Mouse (Mus musculus) hematopoietic stem cell, adult 5-6 weeks (primary cell): Measurements from ENCODE around the gene Mylk. TPM values are rescaled to one million over a fixed set of nuclear protein-coding genes. Genes with fewer than 3 reads are reported as not detected.

Experiments used
- ATAC-seq, 2 experiments: fragments of 125-278 bp in 1 of 2; replicated peaks in 1 of 2; 2 replicates each; pipeline ENCODE4 v1.8.0; 2016 to 2017; ENCODE audit warnings: inconsistent platforms in 2 of 2, mild to moderate bottlenecking in 2 of 2, moderate number of reproducible peaks in 2 of 2, low read depth in 1 of 2, moderate TSS enrichment in 1 of 2; ENCODE audit not compliant: low FRiP score in 2 of 2, poor library complexity in 2 of 2, severe bottlenecking in 2 of 2, insufficient read depth in 1 of 2, low TSS enrichment in 1 of 2
- total RNA-seq: library from RNA; stranded (forward); fragments of 172-1452, 232-1000 nt; gene quantifications from 2 replicates; pipeline ENCODE4 v1.2.3, GENCODE M21; 2017

Mylk gene
- total RNA-seq, 1 experiment from 2014 or later, result 22.6 TPM

GRCm38 (mm10) chr16:34978018-34978417, 233.0 kb downstream of the Mylk start:
- no peak for ATAC-seq

GRCm38 (mm10) chr16:34981009-34981408, 236.0 kb downstream of the Mylk start:
- ATAC-seq, result no peak

- no peak for ATAC-seq
Observed at GRCm38 (mm10) chr16:34984203-34985030, 239.4 kb downstream of the Mylk start.

- ATAC-seq, result no peak
Observed at GRCm38 (mm10) chr16:34985031-34985346, 240.0 kb downstream of the Mylk start.

- no peak for ATAC-seq
Observed at GRCm38 (mm10) chr16:34986211-34986825, 241.3 kb downstream of the Mylk start.

GRCm38 (mm10) chr16:34991365-34991764, 246.4 kb downstream of the Mylk start:
- no peak for ATAC-seq

GRCm38 (mm10) chr16:34992854-34993253, 247.8 kb downstream of the Mylk start:
- ATAC-seq, result no peak

- ATAC-seq, result no peak
Observed at GRCm38 (mm10) chr16:34993694-34994330, 248.8 kb downstream of the Mylk start.

GRCm38 (mm10) chr16:34994641-34995141, 249.7 kb downstream of the Mylk start:
- ATAC-seq, result no peak

GRCm38 (mm10) chr16:34996133-34996532, 251.1 kb downstream of the Mylk start:
- ATAC-seq, result peak in 1 of 2 experiments; percentile 45; a peak in 1 of 4 replicates

- ATAC-seq, result no peak
Observed at GRCm38 (mm10) chr16:34997052-34997451, 252.0 kb downstream of the Mylk start.

- ATAC-seq, result no peak
Observed at GRCm38 (mm10) chr16:34997576-34997975, 252.6 kb downstream of the Mylk start.

GRCm38 (mm10) chr16:34999016-34999415, 254.0 kb downstream of the Mylk start:
- no peak for ATAC-seq

- ATAC-seq, result no peak
Observed at GRCm38 (mm10) chr16:34999986-35000385, 255.0 kb downstream of the Mylk start.

- no peak for ATAC-seq
Observed at GRCm38 (mm10) chr16:35000923-35001560, 256.0 kb downstream of the Mylk start.

GRCm38 (mm10) chr16:35004356-35004755, 259.3 kb downstream of the Mylk start:
- ATAC-seq, result no peak

- ATAC-seq, result no peak
Observed at GRCm38 (mm10) chr16:35004756-35005155, 259.7 kb downstream of the Mylk start.

GRCm38 (mm10) chr16:35006251-35006650, 261.2 kb downstream of the Mylk start:
- ATAC-seq, result no peak
